Comparison of ENCODE assay signal across 8 mouse cellular contexts in the genomic region with DNA sequence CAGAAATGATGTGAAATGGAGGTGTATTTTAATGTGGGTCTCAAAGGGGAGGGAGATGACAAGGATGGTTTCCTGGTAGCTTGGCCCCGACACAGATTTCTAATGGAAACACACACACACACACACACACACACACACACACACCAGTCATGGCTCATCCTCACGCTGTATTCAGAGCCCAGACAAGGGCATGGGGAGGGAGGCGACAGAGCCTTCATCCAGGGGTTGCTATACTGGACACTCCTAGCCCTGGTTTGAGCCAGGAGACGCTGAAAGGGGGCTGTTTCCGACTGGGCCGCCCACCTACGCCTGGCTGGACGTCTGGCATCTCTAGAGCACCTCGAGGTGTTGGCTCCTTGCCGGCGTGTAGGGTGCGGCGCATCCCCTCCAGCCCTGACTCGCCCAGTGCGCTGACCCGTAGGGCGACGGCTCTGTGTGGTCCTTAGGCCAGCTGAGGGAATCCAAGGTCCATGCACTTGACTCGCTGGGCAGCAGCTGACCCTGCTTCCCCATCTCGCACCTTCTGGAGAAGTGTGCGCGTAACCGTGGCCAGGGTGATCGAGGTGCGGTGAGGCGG. TPM values are rescaled to one million over a fixed set of nuclear protein-coding genes. Genes with fewer than 3 reads are reported as not detected.
A peak's percentile ranks its signal among the peaks of the same experiment; 100 is the strongest.
DNase-seq lines count a peak whose midpoint lies in the region; ATAC-seq and TF ChIP-seq lines count a peak whose summit lies in the region.

A gene (plus strand): TSS at position 426 of the 577 bp plus-strand sequence.

- peaks cover 4% of the 10 kb centered on the region for H3K36me3 ChIP-seq in erythroblast, embryonic 14.5 days (ENCODE audit: control insufficient read depth)
- H3K36me3 ChIP-seq in intestine, embryonic 16.5 days (ENCODE audit: control insufficient read depth, insufficient read depth, low read length) = no peaks in the 10 kb centered on the region
- H3K36me3 ChIP-seq in limb, embryonic 14.5 days (ENCODE audit: control insufficient read depth, insufficient read depth, low read length) = no peaks in the 10 kb centered on the region
- no peaks in the 10 kb centered on the region; the same call in 1 of the 2 replicates for H3K36me3 ChIP-seq in midbrain, embryonic 15.5 days (replicated peaks)

- no peak for TF ChIP-seq POLR2A in brain, embryonic 14.5 days (IDR thresholded peaks at IDR 0.05; ENCODE audit: borderline replicate concordance, extremely low read depth, insufficient read depth, insufficient read length, poor library complexity, severe bottlenecking)
- TF ChIP-seq POLR2A in limb, embryonic 14.5 days (IDR thresholded peaks at IDR 0.05; ENCODE audit: borderline replicate concordance, extremely low read depth, insufficient read depth, insufficient read length) = no peak

- H3K9me3 ChIP-seq in erythroblast, embryonic 14.5 days (ENCODE audit: control insufficient read depth, low read length) = peaks cover 3% of the 10 kb centered on the region; the same call in 1 of the 2 replicates
- no peaks in the 10 kb centered on the region for H3K9me3 ChIP-seq in intestine, embryonic 16.5 days (ENCODE audit: control insufficient read depth, low read length)
- no peaks in the 10 kb centered on the region for H3K9me3 ChIP-seq in limb, embryonic 14.5 days (ENCODE audit: control insufficient read depth, low read length)
- no peaks in the 10 kb centered on the region for H3K9me3 ChIP-seq in midbrain, embryonic 15.5 days

- H3K27ac ChIP-seq in intestine, embryonic 16.5 days (ENCODE audit: low read length) = peak within 1 kb of the TSS; percentile 6; the same call in 1 of the 2 replicates
- H3K27ac ChIP-seq in limb, embryonic 14.5 days (replicated peaks; ENCODE audit: low read depth, low read length) = no peak within 1 kb of the TSS
- H3K27ac ChIP-seq in midbrain, embryonic 15.5 days = no peak within 1 kb of the TSS

- ATAC-seq in erythroblast, adult 5-6 weeks (replicated peaks; ENCODE audit: low FRiP score, poor library complexity, severe bottlenecking) = no peak
- ATAC-seq in intestine, embryonic 16.5 days = peak; percentile 70
- ATAC-seq in limb, embryonic 14.5 days (ENCODE audit: low FRiP score, low read depth) = peak; percentile 27
- ATAC-seq in midbrain, embryonic 15.5 days (replicated peaks) = peak; percentile 67

- peaks cover 42% of the 10 kb centered on the region for H3K27me3 ChIP-seq in erythroblast, embryonic 14.5 days (ENCODE audit: control insufficient read depth)
- H3K27me3 ChIP-seq in intestine, embryonic 16.5 days (replicated peaks; ENCODE audit: control insufficient read depth, insufficient read depth, low read length) = no peaks in the 10 kb centered on the region
- peaks cover 26% of the 10 kb centered on the region for H3K27me3 ChIP-seq in limb, embryonic 14.5 days (ENCODE audit: control insufficient read depth, insufficient read depth, low read length)
- peaks cover 10% of the 10 kb centered on the region for H3K27me3 ChIP-seq in midbrain, embryonic 15.5 days (replicated peaks)

- H3K4me3 ChIP-seq in erythroblast, embryonic 14.5 days (replicated peaks) = peak within 1 kb of the TSS; percentile 50
- H3K4me3 ChIP-seq in intestine, embryonic 16.5 days (ENCODE audit: low read length) = peak within 1 kb of the TSS; percentile 88
- H3K4me3 ChIP-seq in limb, embryonic 14.5 days (replicated peaks; ENCODE audit: low read length) = peak within 1 kb of the TSS; percentile 71
- peak within 1 kb of the TSS; percentile 61 for H3K4me3 ChIP-seq in midbrain, embryonic 15.5 days

- 4% methylated on average over 26 of the region's 26 CpGs for WGBS in intestine, embryonic 16.5 days
- under 1% methylated on average over 26 of the region's 26 CpGs for WGBS in limb, embryonic 14.5 days
- WGBS in midbrain, embryonic 15.5 days = 2% methylated on average over 26 of the region's 26 CpGs

- DNase-seq in brain, embryonic 14.5 days (ENCODE audit: low read depth) = peak; percentile 3
- no peak for DNase-seq in gonadal fat pad, adult 2 months (ENCODE audit: low read depth)
- no peak for DNase-seq in limb, embryonic 14.5 days (ENCODE audit: low spot score)
- no peak for DNase-seq in right cerebral cortex, adult 2 months (ENCODE audit: low spot score in 2 of 2)

- peak within 1 kb of the TSS; percentile 83 for H3K9ac ChIP-seq in intestine, embryonic 16.5 days (ENCODE audit: low read depth, low read length)
- peak within 1 kb of the TSS; percentile 66 for H3K9ac ChIP-seq in limb, embryonic 14.5 days (ENCODE audit: low read depth, low read length, severe bottlenecking)
- H3K9ac ChIP-seq in midbrain, embryonic 15.5 days = peak within 1 kb of the TSS; percentile 63

- TF ChIP-seq CTCF in brain, embryonic 14.5 days (IDR thresholded peaks at IDR 0.05; ENCODE audit: borderline replicate concordance, extremely low read depth, insufficient read depth, insufficient read length) = no peak

- peak within 1 kb of the TSS; percentile 99 for H3K4me2 ChIP-seq in intestine, embryonic 16.5 days (ENCODE audit: low read depth, low read length)
- peak within 1 kb of the TSS; percentile 100 for H3K4me2 ChIP-seq in limb, embryonic 14.5 days (replicated peaks; ENCODE audit: low read depth, low read length, severe bottlenecking)
- peak within 1 kb of the TSS; percentile 99 for H3K4me2 ChIP-seq in midbrain, embryonic 15.5 days

- H3K4me1 ChIP-seq in erythroblast, embryonic 14.5 days (ENCODE audit: control insufficient read depth) = peaks cover 4% of the 10 kb centered on the region
- peaks cover 11% of the 10 kb centered on the region for H3K4me1 ChIP-seq in intestine, embryonic 16.5 days (ENCODE audit: control insufficient read depth, insufficient read depth, low read length)
- 0 out of 2 replicates have a peak, but pooled peaks cover 5% of the 10 kb centered on the region for H3K4me1 ChIP-seq in limb, embryonic 14.5 days (ENCODE audit: control insufficient read depth, insufficient read depth, low read length)
- peaks cover 16% of the 10 kb centered on the region for H3K4me1 ChIP-seq in midbrain, embryonic 15.5 days

RNA-seq across cellular contexts. Expression of the gene that starts here (rescaled TPM):
- 0.09 and 0.11 TPM in 2 replicates for polyA plus RNA-seq in erythroblast, embryonic 14.5 days (2012)
- total RNA-seq in erythroblast, adult 5-6 weeks (2015; ENCODE audit: low replicate concordance) = 2.1 TPM in 1 of 2 replicates, not detected in the other
- total RNA-seq in erythroblast, adult 5-6 weeks (2017; ENCODE audit: low replicate concordance) = 0.84 and 3.9 TPM in 2 replicates
- polyA plus RNA-seq in brain, embryonic 14.5 days (2012; rRNA removed) = 11.4 and 13.1 TPM in 2 replicates
- 24.8 and 29.5 TPM in 2 replicates for polyA plus RNA-seq in gonadal fat pad, adult 2 months (2012; rRNA removed)
- polyA plus RNA-seq in intestine, embryonic 16.5 days (2015; fragmentation: Nextera tagmentation; extraction: Ambion mirVana) = 16.0 and 16.4 TPM in 2 replicates
- 7.7 and 8.3 TPM in 2 replicates for polyA plus RNA-seq in limb, embryonic 14.5 days (2012; rRNA removed)
- 2.9 and 4.4 TPM in 2 replicates for polyA plus RNA-seq in limb, embryonic 14.5 days (2014; fragmentation: Nextera tagmentation; extraction: Ambion mirVana)
- 19.2 and 19.5 TPM in 2 replicates for polyA plus RNA-seq in midbrain, embryonic 15.5 days (2015; fragmentation: Nextera tagmentation; extraction: Ambion mirVana)
